Mouse (Mus musculus): Measurements from ENCODE around the gene Maml2.

DNA sequence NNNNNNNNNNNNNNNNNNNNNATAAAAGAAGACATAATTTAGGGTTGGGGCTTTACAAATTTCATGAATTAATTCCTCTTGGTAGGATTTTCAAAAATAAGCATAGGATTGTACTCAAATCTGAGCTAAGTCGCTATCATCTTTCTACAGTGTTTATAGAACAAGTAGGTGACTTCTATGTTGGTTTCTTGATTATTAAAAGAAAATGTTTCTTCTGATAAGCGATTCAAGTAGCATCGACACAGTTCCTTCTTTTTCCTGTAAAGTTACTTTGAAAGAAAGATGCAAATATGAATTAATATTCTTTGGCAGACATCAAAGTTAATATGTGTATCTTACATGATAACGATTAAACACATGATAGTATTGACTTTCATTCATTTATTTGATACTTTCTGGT, 49.7 kb upstream of the Maml2 start:
- TF ChIP-seq CTCF (conservative IDR thresholded peaks at IDR 0.05; ENCODE audit: low read length) (no peak), NANOG (IDR thresholded peaks at IDR 0.05; ENCODE audit: borderline replicate concordance, low read length) (no peak)

All from E14TG2a.4 (cell line).